Mouse (Mus musculus): ENCODE measurements around the gene Cngb1.

The Cngb1 gene

DNA sequence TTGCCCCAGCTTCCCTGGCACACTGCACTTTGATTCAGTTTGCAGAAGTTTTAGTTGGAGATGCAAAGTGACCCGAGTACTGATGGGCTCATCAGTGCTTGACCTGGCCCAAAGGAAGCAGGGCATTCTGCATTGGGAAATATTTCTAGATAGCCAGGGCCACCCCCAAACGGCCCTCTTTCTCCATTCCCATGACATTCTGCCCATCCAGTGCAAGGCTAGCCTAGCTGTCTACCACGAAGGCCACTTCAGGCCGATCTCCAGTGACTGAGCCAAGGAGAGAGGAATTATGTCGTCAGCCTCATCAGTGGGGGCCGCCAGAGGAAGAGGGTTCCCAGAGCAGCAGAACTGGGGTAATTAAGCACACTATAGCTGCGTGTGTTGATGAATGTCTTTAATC is 104.9 kb downstream of the Cngb1 start:
- DNase-seq (ENCODE audit: extremely low spot score, low spot score) = no peak

DNA sequence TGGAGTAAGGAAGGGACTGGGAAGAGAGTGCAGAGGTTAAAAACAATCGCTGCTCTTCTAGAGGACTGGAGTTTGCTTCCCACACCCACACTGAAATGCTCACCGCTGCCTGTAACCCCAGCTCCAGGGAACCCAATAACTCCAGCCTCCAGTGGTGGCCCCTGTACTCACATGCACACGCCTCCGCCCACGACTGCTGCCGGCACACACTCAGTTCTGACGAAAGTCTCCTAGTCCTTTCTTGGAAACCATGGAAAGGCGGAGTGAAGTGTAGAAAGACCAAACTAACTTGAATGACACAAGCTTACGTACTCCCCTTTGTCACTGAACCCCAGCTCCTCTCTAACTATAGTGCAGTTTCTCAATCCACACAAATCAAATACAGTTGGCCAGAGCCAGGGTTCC is 106.4 kb downstream of the Cngb1 start:
- DNase-seq (ENCODE audit: extremely low spot score, low spot score) = no peak

DNA sequence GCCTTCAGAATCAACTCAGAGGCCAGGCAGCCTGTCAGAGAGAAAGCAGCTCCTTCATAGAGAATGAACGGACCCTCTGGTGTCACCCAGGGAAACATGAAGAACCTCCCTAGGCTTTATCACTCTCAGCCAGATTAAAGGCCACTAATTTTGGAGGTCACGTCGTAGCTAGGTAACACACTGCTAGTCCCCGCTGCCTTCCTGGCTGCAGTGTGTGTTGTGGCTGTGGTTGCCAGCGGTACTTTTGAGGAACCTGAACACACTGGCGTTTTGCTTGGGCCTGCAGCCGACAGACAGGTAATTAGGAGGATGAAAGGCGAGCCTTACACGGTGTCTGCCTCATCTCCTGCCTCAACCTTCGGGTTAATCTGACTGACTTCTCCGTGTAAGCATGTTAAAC is 110.7 kb downstream of the Cngb1 start:
- no peak for DNase-seq (ENCODE audit: extremely low spot score, low spot score)

DNA sequence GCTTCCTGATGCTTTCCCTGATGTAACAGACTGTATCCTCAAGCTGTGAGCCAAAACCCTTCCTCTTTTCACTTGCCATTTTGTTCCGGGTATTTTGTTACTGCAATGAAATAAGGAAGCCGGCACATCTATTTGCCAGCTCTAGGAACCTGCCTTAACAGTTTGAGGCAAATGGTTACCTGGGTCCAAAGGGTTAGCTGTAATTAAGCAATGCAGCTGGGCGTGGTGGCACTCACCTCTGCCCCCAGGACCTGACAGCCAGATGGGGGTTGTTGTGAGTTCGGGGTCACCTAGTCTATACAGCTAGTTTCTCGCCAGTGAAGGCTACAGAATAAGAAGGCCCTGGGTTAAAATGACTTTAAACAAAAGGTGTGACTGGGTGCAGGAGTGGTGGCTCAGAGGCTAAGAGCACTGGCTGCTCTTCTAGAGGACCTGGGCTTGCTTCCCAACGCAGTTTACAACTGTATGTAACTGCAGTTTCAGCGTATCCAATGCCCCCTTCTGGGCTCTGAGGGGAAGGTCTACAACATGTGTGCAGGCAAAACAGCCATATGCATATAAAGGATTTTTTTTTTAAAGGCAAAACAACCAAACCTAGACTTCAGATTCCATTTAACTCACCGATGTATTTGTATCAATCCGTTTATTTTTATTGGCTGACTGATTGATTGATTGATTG is 114.7 kb downstream of the Cngb1 start:
- DNase-seq (ENCODE audit: extremely low spot score, low spot score) = no peak

Measured in neural tube, embryonic 10.5 days (tissue).